Mouse (Mus musculus) ES-E14 (cell line): ENCODE data around the gene Gm43302. TPM values are rescaled to one million over a fixed set of nuclear protein-coding genes. Genes with fewer than 3 reads are reported as not detected.

Experiments
- DNase-seq: peaks from one replicate; pipeline ENCODE4 v3.0.0-alpha.2; 2013; ENCODE audit warnings: low read depth, low spot score
- H3K27ac ChIP-seq: 2 replicates; pipeline ENCODE4 v1.5.1; 2012; ENCODE audit warnings: low read depth, mild to moderate bottlenecking, low read length, moderate library complexity, mixed read lengths; ENCODE audit not compliant: poor library complexity, insufficient read depth, severe bottlenecking
- H3K36me3 ChIP-seq: 2 replicates; pipeline ENCODE4 v1.6.1; 2012; ENCODE audit warnings: mild to moderate bottlenecking, low read length, moderate library complexity, mixed read lengths; ENCODE audit not compliant: control insufficient read depth, poor library complexity, insufficient read depth, severe bottlenecking
- H3K4me1 ChIP-seq, 2 experiments: fragments of 150-350 bp in 1 of 2; sonication (generic) in 1 of 2; 2 replicates each; pipeline ENCODE4 v1.6.1; 2012; ENCODE audit warnings: low read length in 2 of 2, mild to moderate bottlenecking in 1 of 2, mixed read lengths in 1 of 2; ENCODE audit not compliant: control insufficient read depth in 2 of 2, insufficient read depth in 2 of 2, poor library complexity in 1 of 2
- H3K4me3 ChIP-seq, 2 experiments: fragments of 150-350 bp in 1 of 2; sonication (generic) in 1 of 2; 2 replicates each; pipeline ENCODE4 v1.5.1; 2012; ENCODE audit warnings: low read length in 2 of 2, low read depth in 1 of 2, mild to moderate bottlenecking in 1 of 2, mixed read lengths in 1 of 2; ENCODE audit not compliant: insufficient read depth in 1 of 2, poor library complexity in 1 of 2, severe bottlenecking in 1 of 2
- H3K9ac ChIP-seq: 2 replicates; pipeline ENCODE4 v1.6.1; 2012; ENCODE audit warnings: low read depth, mild to moderate bottlenecking, low read length, mixed read lengths; ENCODE audit not compliant: poor library complexity, insufficient read depth, severe bottlenecking
- H3K9me3 ChIP-seq: fragments of 150-350 bp; sonication (generic); 2 replicates; pipeline ENCODE4 v1.6.1; 2012; ENCODE audit warnings: low read depth, mild to moderate bottlenecking, low read length; ENCODE audit not compliant: control insufficient read depth, insufficient read depth
- CHD2 ChIP-seq: IDR thresholded peaks from 2 replicates; pipeline ENCODE4 v1.6.1; 2014; ENCODE audit warnings: mild to moderate bottlenecking, low read depth, low read length, inconsistent platforms
- HCFC1 ChIP-seq: IDR thresholded peaks from 2 replicates; pipeline ENCODE4 v1.6.1; 2012; ENCODE audit warnings: low read length, inconsistent platforms, borderline replicate concordance; ENCODE audit not compliant: insufficient read depth
- MAFK ChIP-seq: IDR thresholded peaks from 2 replicates; pipeline ENCODE4 v1.6.1; 2014; ENCODE audit warnings: mild to moderate bottlenecking, low read depth, low read length, inconsistent platforms; ENCODE audit not compliant: insufficient read depth
- ZC3H11A ChIP-seq: IDR thresholded peaks from 2 replicates; pipeline ENCODE4 v1.6.1; 2012; ENCODE audit warnings: low read depth, mild to moderate bottlenecking, inconsistent platforms, low read length, borderline replicate concordance
- ZNF384 ChIP-seq: IDR thresholded peaks from 2 replicates; pipeline ENCODE4 v1.6.1; 2012; ENCODE audit warnings: low read depth, low read length, inconsistent platforms
- in situ Hi-C, 2 experiments: fragments of 600-800 bp; cut with MboI; formaldehyde crosslinking; loops; one replicate each; pipeline ENCODE4 v1.15.1; 2025; ENCODE audit warnings: low sequenced_read_pairs in 2 of 2, inconsistent platforms in 1 of 2; ENCODE audit not compliant: unreplicated experiment in 2 of 2
- total RNA-seq: library from RNA; depleted of rRNA; stranded (reverse); fragments of 300-350 nt; gene quantifications from 2 replicates; pipeline ENCODE4 v1.2.3, GENCODE M21; 2012; rRNA removed

Gm43302 gene
- total RNA-seq, 1 experiment, result not detected

DNA sequence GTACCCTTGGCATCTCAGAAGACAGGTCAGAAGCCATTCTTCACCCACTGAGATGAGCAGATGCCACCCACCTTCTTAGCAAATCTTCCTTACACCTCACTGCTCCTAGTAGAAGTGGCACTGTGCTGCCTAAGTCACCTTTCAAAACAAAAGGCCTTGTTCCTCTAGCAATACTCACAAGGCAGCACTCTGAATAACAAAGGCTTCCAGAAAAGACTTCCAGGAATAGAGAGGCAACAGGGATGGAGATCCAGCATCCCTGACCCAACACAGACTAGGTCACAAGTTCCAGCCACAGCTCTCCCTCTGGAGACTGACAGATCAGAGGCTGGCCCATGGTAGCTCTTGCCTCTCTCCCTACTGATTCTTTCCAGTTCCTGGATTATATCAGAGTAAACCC lies 112.0 kb downstream of the Gm43302 start:
- Histone ChIP-seq H3K36me3 (no peaks in the 10 kb centered on the region), H3K9me3 (no peaks in the 10 kb centered on the region), H3K9ac (no peak overlapping the region), H3K27ac (no peak overlapping the region), H3K4me3 (no peak overlapping the region), H3K4me1 (peaks cover 1 to 4% of the 10 kb centered on the region in 2 experiments; a peak in 3 of 4 replicates)
- TF ChIP-seq ZNF384 (no peak), HCFC1 (no peak), ZC3H11A (no peak), CHD2 (no peak), MAFK (no peak)
- in situ Hi-C loops, result no loop called here
- peak; percentile 27 for DNase-seq

Other genes starting within 250 kb of the Gm43302 start
- 0.79 and 1.5 TPM in 2 replicates for gene Gbp9, start 154.2 kb downstream of the Gm43302 start, total RNA-seq
- 0.16 and 0.22 TPM in 2 replicates for gene Gbp8, start 154.2 kb downstream of the Gm43302 start, total RNA-seq
- 1.5 and 1.9 TPM in 2 replicates for gene Gbp4, start 154.1 kb downstream of the Gm43302 start, total RNA-seq
- 0.22 TPM in 1 of 2 replicates, not detected in the other for gene Gbp10, start 54.2 kb downstream of the Gm43302 start, total RNA-seq
- 0.11 TPM in 1 of 2 replicates, not detected in the other for gene Gbp6, start within 50 bp of the Gm43302 start, total RNA-seq
- 3.4 and 4.1 TPM in 2 replicates for gene Lrrc8b, start 122.1 kb upstream of the Gm43302 start, total RNA-seq
- 8.4 and 9.4 TPM in 2 replicates for gene Lrrc8c, start 225.7 kb upstream of the Gm43302 start, total RNA-seq